In genomic region chr11:95737811-95738210, GRCm38 (mm10) we compare ENCODE assay signal across 10 mouse cellular contexts. TPM values are rescaled to one million over a fixed set of nuclear protein-coding genes. Genes with fewer than 3 reads are reported as not detected.
A peak's percentile ranks its signal among the peaks of the same experiment; 100 is the strongest.
DNase-seq lines count a peak whose midpoint lies in the region; ATAC-seq and TF ChIP-seq lines count a peak whose summit lies in the region.
"Had no signal": no experiment of that assay in that cellular context is flagged by ENCODE, and none has a peak within 500 bp of the region (broad histone marks: within the 10 kb centered on the region; RNA-seq: fewer than 3 reads in every experiment).

No protein-coding gene starts in this region.

- peak; percentile 33 to 48 for DNase-seq in heart, adult 18-20 months
- no peak for DNase-seq in heart, postnatal 25 days (ENCODE audit: low spot score)
- peak; percentile 24 for DNase-seq in right cerebral cortex, postnatal 25 days
- DNase-seq in right cerebral cortex, postnatal 36 days (ENCODE audit: low spot score in 2 of 2) = no peak
- peak; percentile 13 to 23 for DNase-seq in heart, postnatal 14 days
- DNase-seq in embryo, embryonic 10.5 days (ENCODE audit: low spot score) = no peak
- DNase-seq in midbrain, postnatal 0 days (ENCODE audit: low spot score) = no peak

- no peak for TF ChIP-seq CTCF in midbrain, postnatal 0 days (IDR thresholded peaks at IDR 0.05)

- H3K9ac ChIP-seq in midbrain, postnatal 0 days (replicated peaks; ENCODE audit: low read length, poor library complexity, severe bottlenecking) = no peak overlapping the region
- H3K9ac ChIP-seq: hindbrain, embryonic 15.5 days; midbrain, embryonic 12.5 days had no signal

- H3K9me3 ChIP-seq in midbrain, postnatal 0 days (ENCODE audit: low read length) = no peaks in the 10 kb centered on the region
- H3K9me3 ChIP-seq: hindbrain, embryonic 15.5 days; midbrain, embryonic 12.5 days had no signal

- no peak overlapping the region for H3K4me3 ChIP-seq in myocyte
- H3K4me3 ChIP-seq in midbrain, postnatal 0 days (ENCODE audit: low read depth, low read length) = no peak overlapping the region
- H3K4me3 ChIP-seq: hindbrain, embryonic 15.5 days; midbrain, embryonic 12.5 days had no signal

- intact Hi-C loops in heart, postnatal 25 days (cut with DNase I) = no loop called here
- intact Hi-C loops in heart, postnatal 14 days (cut with DNase I) = no loop called here

- no peaks in the 10 kb centered on the region for H3K79me2 ChIP-seq in myocyte (ENCODE audit: control insufficient read depth, insufficient read depth)

- H3K27ac ChIP-seq in midbrain, postnatal 0 days (ENCODE audit: low read depth, low read length) = no peak overlapping the region
- H3K27ac ChIP-seq: hindbrain, embryonic 15.5 days; midbrain, embryonic 12.5 days had no signal

- 78% methylated on average over 3 of the region's 3 CpGs for WGBS in midbrain, postnatal 0 days

- peak overlapping the region; percentile 12 for H3K4me2 ChIP-seq in myocyte (ENCODE audit: low read depth)
- no peak overlapping the region for H3K4me2 ChIP-seq in midbrain, postnatal 0 days (ENCODE audit: low read depth, low read length, poor library complexity, severe bottlenecking)
- H3K4me2 ChIP-seq: hindbrain, embryonic 15.5 days; midbrain, embryonic 12.5 days had no signal

- no peaks in the 10 kb centered on the region for H3K27me3 ChIP-seq in myocyte (ENCODE audit: control insufficient read depth, insufficient read depth, insufficient read length)
- H3K27me3 ChIP-seq in midbrain, postnatal 0 days (ENCODE audit: insufficient read depth, low read length) = no peaks in the 10 kb centered on the region
- H3K27me3 ChIP-seq: hindbrain, embryonic 15.5 days; midbrain, embryonic 12.5 days had no signal

- no peaks in the 10 kb centered on the region for H3K36me3 ChIP-seq in myocyte (ENCODE audit: control insufficient read depth, insufficient read depth)
- no peaks in the 10 kb centered on the region for H3K36me3 ChIP-seq in midbrain, postnatal 0 days (ENCODE audit: insufficient read depth, low read length)
- H3K36me3 ChIP-seq: hindbrain, embryonic 15.5 days; midbrain, embryonic 12.5 days had no signal

- H3ac ChIP-seq in myocyte (ENCODE audit: control insufficient read depth, insufficient read length) = no peak overlapping the region

- no peak for TF ChIP-seq POLR2A in myocyte (IDR thresholded peaks at IDR 0.05; ENCODE audit: insufficient read length, low read depth)

- H3K4me1 ChIP-seq in midbrain, postnatal 0 days (ENCODE audit: insufficient read depth, low read length) = no peaks in the 10 kb centered on the region
- H3K4me1 ChIP-seq: midbrain, embryonic 12.5 days had no signal

- ATAC-seq in midbrain, postnatal 0 days (ENCODE audit: low FRiP score) = no peak

TF ChIP-seq in myocyte, 11 proteins besides CTCF, POLR2A, EP300 and RAD21:
- no peak for TF ChIP-seq USF1 (IDR thresholded peaks at IDR 0.05; ENCODE audit: low read depth)
- TF ChIP-seq TCF12 (IDR thresholded peaks at IDR 0.05; ENCODE audit: insufficient read depth, poor library complexity, severe bottlenecking) = no peak
- no peak for TF ChIP-seq TCF3 (IDR thresholded peaks at IDR 0.05; ENCODE audit: insufficient read length, low read depth)

RNA-seq across cellular contexts. Expression of gene B130006D01Rik, which starts 14.4 kb away (rescaled TPM):
- under 1 TPM; 0.15 to 0.28 TPM for total RNA-seq in heart, adult 18-20 months (2021)
- total RNA-seq in heart, postnatal 25 days (2021) = under 1 TPM; 0.34 to 0.47 TPM
- total RNA-seq in heart, postnatal 14 days (2021) = under 1 TPM; 0.53 to 0.61 TPM
- 0.02 TPM for polyA plus RNA-seq in myocyte (2012; fragmentation: generic; extraction: Trizol)
- 0.66 and 2.1 TPM in 2 replicates for total RNA-seq in midbrain, postnatal 0 days (2014; rRNA removed)
- polyA plus RNA-seq in midbrain, postnatal 0 days (2015; fragmentation: Nextera tagmentation; extraction: Ambion mirVana) = 0.32 and 0.51 TPM in 2 replicates

RNA-seq across cellular contexts. Expression of gene Zfp652, which starts 25.3 kb away (rescaled TPM):
- 10 to 100 TPM; 49.4 to 52.2 TPM for total RNA-seq in heart, adult 18-20 months (2021)
- 10 to 100 TPM; 48.2 to 49.2 TPM for total RNA-seq in heart, postnatal 25 days (2021)
- 10 to 100 TPM; 45.9 to 46.5 TPM for total RNA-seq in heart, postnatal 14 days (2021)
- 6.4 TPM for polyA plus RNA-seq in myocyte (2012; fragmentation: generic; extraction: Trizol)
- 25.3 and 25.7 TPM in 2 replicates for total RNA-seq in midbrain, postnatal 0 days (2014; rRNA removed)
- polyA plus RNA-seq in midbrain, postnatal 0 days (2015; fragmentation: Nextera tagmentation; extraction: Ambion mirVana) = 12.6 and 13.2 TPM in 2 replicates

Comparison
In these comparisons a context has a peak if more than half of its experiments do, and no peak if none do; other contexts are left out.
1. DNase-seq: peak in heart, adult 18-20 months (2 of 2), right cerebral cortex, postnatal 25 days (single experiment) and heart, postnatal 14 days (2 of 2); none in heart, postnatal 25 days (single experiment), right cerebral cortex, postnatal 36 days (0 of 2), embryo, embryonic 10.5 days (single experiment) and midbrain, postnatal 0 days (single experiment).